Mouse (Mus musculus) cerebellum, adult 2 months (tissue): Measurements from ENCODE around the gene Timp2. TPM values are rescaled to one million over a fixed set of nuclear protein-coding genes. Genes with fewer than 3 reads are reported as not detected.

Source experiments
- DNase-seq, 2 experiments: peaks; one replicate each; pipeline ENCODE4 v3.0.0; 2021
- H3K27ac ChIP-seq: fragments of 200-500 bp; 2 replicates; pipeline ENCODE4 v1.5.1; 2012; ENCODE audit warnings: low read length, control low read depth, inconsistent platforms; ENCODE audit not compliant: insufficient read depth
- H3K27me3 ChIP-seq: fragments of 200-500 bp; 2 replicates; pipeline ENCODE4 v1.6.1; 2012; ENCODE audit warnings: inconsistent platforms, mild to moderate bottlenecking, low read length, moderate library complexity; ENCODE audit not compliant: control insufficient read depth, insufficient read depth
- H3K4me1 ChIP-seq: fragments of 200-500 bp; 2 replicates; pipeline ENCODE4 v1.6.1; 2011; ENCODE audit warnings: low read length; ENCODE audit not compliant: control insufficient read depth, insufficient read depth
- H3K4me3 ChIP-seq: fragments of 200-500 bp; replicated peaks from 2 replicates; pipeline ENCODE3; 2011; ENCODE audit warnings: mild to moderate bottlenecking, low read depth, low read length, control low read depth; ENCODE audit not compliant: insufficient read depth
- CTCF ChIP-seq: fragments of 200-500 bp; IDR thresholded peaks from 2 replicates; pipeline ENCODE4 v1.5.1; 2011; ENCODE audit warnings: low read depth, mild to moderate bottlenecking, control low read depth, low read length, moderate library complexity, borderline replicate concordance; ENCODE audit not compliant: insufficient read depth
- POLR2A ChIP-seq: fragments of 200-500 bp; IDR thresholded peaks from 2 replicates; pipeline ENCODE4 v1.6.1; 2011; ENCODE audit warnings: low read length, control low read depth, borderline replicate concordance; ENCODE audit not compliant: insufficient read depth
- WGBS: fragments of 180-500 bp; shearing (Covaris S2); methylation state at CpG from one replicate; pipeline ENCODE4 v1.1.7; 2018; 5-methylcytosine and 5-hydroxymethylcytosine counted together
- polyA plus RNA-seq: library from polyadenylated mRNA; depleted of rRNA; stranded (reverse); fragments of >200 nt; gene quantifications from 2 replicates; pipeline ENCODE4 v1.2.3, GENCODE M21; 2012

The Timp2 gene
- polyA plus RNA-seq, 1 experiment: 137 TPM

- no peak overlapping the region for H3K27ac ChIP-seq
- 62% methylated on average over 2 of the region's 2 CpGs for WGBS
- TF ChIP-seq CTCF (no peak), POLR2A (no peak)
- H3K27me3 ChIP-seq: no peaks in the 10 kb centered on the region
- no peaks in the 10 kb centered on the region for H3K4me1 ChIP-seq
- no peak for DNase-seq
- H3K4me3 ChIP-seq: no peak overlapping the region
These were observed 56.7 kb downstream of the Timp2 start for GRCm38 (mm10) chr11:118298810-118299209.

- no peak overlapping the region for H3K27ac ChIP-seq
- DNase-seq: no peak
- H3K27me3 ChIP-seq: no peaks in the 10 kb centered on the region
- no peaks in the 10 kb centered on the region for H3K4me1 ChIP-seq
- WGBS: 79% methylated on average over 3 of the region's 3 CpGs
- H3K4me3 ChIP-seq: no peak overlapping the region
- TF ChIP-seq CTCF (no peak), POLR2A (no peak)
These were observed 57.6 kb downstream of the Timp2 start for GRCm38 (mm10) chr11:118297967-118298366.

- no peak overlapping the region for H3K27ac ChIP-seq
- 28% methylated on average over 2 of the region's 2 CpGs for WGBS
- DNase-seq: no peak
- no peak for TF ChIP-seq POLR2A
- no peak for TF ChIP-seq CTCF
- no peak overlapping the region for H3K4me3 ChIP-seq
- no peaks in the 10 kb centered on the region for H3K27me3 ChIP-seq
- H3K4me1 ChIP-seq: no peaks in the 10 kb centered on the region
These were observed 60.5 kb downstream of the Timp2 start for GRCm38 (mm10) chr11:118295026-118295425.

- H3K4me1 ChIP-seq: 0 out of 2 replicates have a peak, but pooled peaks cover 1% of the 10 kb centered on the region
- no peak overlapping the region for H3K4me3 ChIP-seq
- H3K27me3 ChIP-seq: no peaks in the 10 kb centered on the region
- TF ChIP-seq POLR2A (no peak), CTCF (no peak)
- H3K27ac ChIP-seq: no peak overlapping the region
- no peak for DNase-seq
- WGBS: 36% methylated on average over 6 of the region's 6 CpGs
These were observed 62.9 kb downstream of the Timp2 start for GRCm38 (mm10) chr11:118292671-118293070.

GRCm38 (mm10) chr11:118289999-118290889 lies 65.3 kb downstream of the Timp2 start, which contains the start of gene Usp36:
TSS of gene Usp36 (minus strand) at chr11:118290244.
- WGBS: under 1% methylated on average over 68 of the region's 68 CpGs

GRCm38 (mm10) chr11:118289562-118289961 lies 66.0 kb downstream of the Timp2 start:
- under 1% methylated on average over 22 of the region's 22 CpGs for WGBS
- Histone ChIP-seq H3K4me3 (peak overlapping the region; percentile 84), H3K27ac (peak overlapping the region; percentile 59), H3K27me3 (no peaks in the 10 kb centered on the region), H3K4me1 (peaks cover 4% of the 10 kb centered on the region; the same call in 1 of the 2 replicates)
- no peak for TF ChIP-seq POLR2A
- no peak for TF ChIP-seq CTCF
- no peak for DNase-seq

More at GRCm38 (mm10) chr11:118289999-118290889, 65.3 kb downstream of the Timp2 start, which contains the start of gene Usp36:
- TF ChIP-seq POLR2A (peak; percentile 99), CTCF (no peak)
- H3K27me3 ChIP-seq: no peaks in the 10 kb centered on the region
- H3K4me1 ChIP-seq: peaks cover 4% of the 10 kb centered on the region; the same call in 1 of the 2 replicates
- H3K27ac ChIP-seq: peak within 1 kb of the TSS; percentile 64
- H3K4me3 ChIP-seq: peak within 1 kb of the TSS; percentile 84
- DNase-seq: peak; percentile 100

GRCm38 (mm10) chr11:118289037-118289511 lies 66.5 kb downstream of the Timp2 start:
- 1% methylated on average over 16 of the region's 16 CpGs for WGBS
- Histone ChIP-seq H3K4me1 (peaks cover 4% of the 10 kb centered on the region; the same call in 1 of the 2 replicates), H3K27me3 (no peaks in the 10 kb centered on the region), H3K27ac (peak overlapping the region; percentile 4; the same call in 1 of the 2 replicates), H3K4me3 (peak overlapping the region; percentile 84)
- peak; percentile 28 to 45 for DNase-seq
- TF ChIP-seq POLR2A: no peak
- no peak for TF ChIP-seq CTCF
